Mouse (Mus musculus): ENCODE data around the gene Mtmr12. TPM values are rescaled to one million over a fixed set of nuclear protein-coding genes. Genes with fewer than 3 reads are reported as not detected.

Mtmr12 gene
- polyA plus RNA-seq, 1 experiment from 2014 or later: 24.8 TPM

DNA sequence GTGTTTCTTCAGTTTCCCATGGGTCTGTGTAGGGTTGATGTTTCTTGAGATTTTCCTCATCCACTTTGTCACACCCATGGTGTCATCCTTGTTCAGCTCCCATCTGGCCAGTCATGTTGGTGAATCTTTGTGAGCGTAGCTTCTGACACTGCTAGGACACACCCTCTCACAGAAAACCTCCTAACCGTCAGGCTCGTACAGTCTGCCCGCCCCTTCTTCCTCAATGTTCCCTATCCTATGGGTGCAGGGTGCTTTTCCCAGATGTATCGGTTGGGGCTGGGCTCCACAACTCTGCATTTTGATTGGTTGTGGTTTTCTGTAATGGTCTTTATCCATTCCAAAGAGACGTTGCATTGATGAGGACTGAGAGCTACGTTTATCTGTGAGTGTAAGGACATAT, 85.5 kb downstream of the Mtmr12 start:
- Histone ChIP-seq H3K9ac (ENCODE audit: low read length) (no peak overlapping the region), H3K4me1 (ENCODE audit: control insufficient read depth, insufficient read depth, low read length) (no peaks in the 10 kb centered on the region), H3K27me3 (ENCODE audit: control insufficient read depth, insufficient read depth, low read length) (no peaks in the 10 kb centered on the region), H3K4me2 (ENCODE audit: low read depth, severe bottlenecking) (no peak overlapping the region), H3K36me3 (ENCODE audit: control insufficient read depth, insufficient read depth, low read length) (no peaks in the 10 kb centered on the region), H3K4me3 (ENCODE audit: low read depth, low read length) (no peak overlapping the region), H3K27ac (replicated peaks; ENCODE audit: low read depth, low read length) (no peak overlapping the region), H3K9me3 (ENCODE audit: control insufficient read depth, low read length) (no peaks in the 10 kb centered on the region)
- 81% methylated on average over 7 of the region's 7 CpGs for WGBS
- ATAC-seq (ENCODE audit: insufficient number of reproducible peaks, low FRiP score, low TSS enrichment, low read depth) (no peak), DNase-seq (ENCODE audit: low spot score) (no peak)

DNA sequence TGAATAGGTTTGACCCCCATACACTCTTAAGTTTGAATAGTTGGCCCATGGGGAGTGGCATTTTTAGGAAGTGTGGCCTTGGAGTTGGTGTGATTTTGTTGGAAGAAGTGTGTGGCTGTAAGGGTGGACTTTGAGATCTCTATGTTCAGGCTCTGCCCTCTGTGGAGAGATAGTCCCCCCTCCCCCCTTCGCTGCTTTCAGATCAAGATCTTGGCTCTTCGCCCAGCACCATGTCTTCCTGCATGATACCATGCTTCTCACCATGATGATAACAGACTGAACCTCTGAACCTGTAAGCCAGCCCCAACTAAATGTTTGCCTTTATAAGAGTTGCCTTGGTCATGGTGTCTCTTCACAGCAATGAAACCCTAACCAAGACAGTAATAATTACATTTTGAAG, 86.9 kb downstream of the Mtmr12 start:
- Histone ChIP-seq H3K27ac (replicated peaks; ENCODE audit: low read depth, low read length) (no peak overlapping the region), H3K4me2 (ENCODE audit: low read depth, severe bottlenecking) (no peak overlapping the region), H3K4me1 (ENCODE audit: control insufficient read depth, insufficient read depth, low read length) (no peaks in the 10 kb centered on the region), H3K27me3 (ENCODE audit: control insufficient read depth, insufficient read depth, low read length) (no peaks in the 10 kb centered on the region), H3K36me3 (ENCODE audit: control insufficient read depth, insufficient read depth, low read length) (no peaks in the 10 kb centered on the region), H3K9ac (ENCODE audit: low read length) (no peak overlapping the region), H3K9me3 (ENCODE audit: control insufficient read depth, low read length) (no peaks in the 10 kb centered on the region), H3K4me3 (ENCODE audit: low read depth, low read length) (no peak overlapping the region)
- 91% methylated on average over 2 of the region's 2 CpGs for WGBS
- ATAC-seq (ENCODE audit: insufficient number of reproducible peaks, low FRiP score, low TSS enrichment, low read depth) (no peak), DNase-seq (ENCODE audit: low spot score) (no peak)

DNA sequence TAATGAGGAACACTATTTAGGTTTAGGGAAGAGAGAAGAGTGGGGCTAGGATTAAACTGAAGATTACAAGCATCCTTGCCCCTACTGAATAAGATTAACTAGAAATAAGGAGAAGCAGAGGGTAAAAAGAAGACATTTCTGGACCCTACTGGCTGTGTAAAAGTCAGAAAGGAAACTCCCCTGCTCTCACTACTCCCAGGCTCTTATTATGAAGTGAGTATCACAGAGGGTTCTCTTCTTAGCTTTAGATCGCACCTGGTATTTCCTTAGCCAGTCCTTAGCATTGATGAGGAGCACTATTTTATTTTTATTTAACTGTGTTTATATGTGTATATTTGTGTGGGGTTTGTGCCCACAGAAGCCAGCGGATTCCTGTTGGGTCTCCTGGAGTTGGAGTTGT, 91.4 kb downstream of the Mtmr12 start:
- ATAC-seq (ENCODE audit: insufficient number of reproducible peaks, low FRiP score, low TSS enrichment, low read depth) (no peak), DNase-seq (ENCODE audit: low spot score) (no peak)
- no peak overlapping the region for H3K9ac ChIP-seq (ENCODE audit: low read length)
- no peak overlapping the region for H3K4me2 ChIP-seq (ENCODE audit: low read depth, severe bottlenecking)
- no peak overlapping the region for H3K27ac ChIP-seq (replicated peaks; ENCODE audit: low read depth, low read length)
- 58% methylated on average over 2 of the region's 2 CpGs for WGBS
- no peaks in the 10 kb centered on the region for H3K4me1 ChIP-seq (ENCODE audit: control insufficient read depth, insufficient read depth, low read length)
- H3K4me3 ChIP-seq (ENCODE audit: low read depth, low read length): no peak overlapping the region
- no peaks in the 10 kb centered on the region for H3K9me3 ChIP-seq (ENCODE audit: control insufficient read depth, low read length)
- no peaks in the 10 kb centered on the region for H3K27me3 ChIP-seq (ENCODE audit: control insufficient read depth, insufficient read depth, low read length)
- no peaks in the 10 kb centered on the region for H3K36me3 ChIP-seq (ENCODE audit: control insufficient read depth, insufficient read depth, low read length)

DNA sequence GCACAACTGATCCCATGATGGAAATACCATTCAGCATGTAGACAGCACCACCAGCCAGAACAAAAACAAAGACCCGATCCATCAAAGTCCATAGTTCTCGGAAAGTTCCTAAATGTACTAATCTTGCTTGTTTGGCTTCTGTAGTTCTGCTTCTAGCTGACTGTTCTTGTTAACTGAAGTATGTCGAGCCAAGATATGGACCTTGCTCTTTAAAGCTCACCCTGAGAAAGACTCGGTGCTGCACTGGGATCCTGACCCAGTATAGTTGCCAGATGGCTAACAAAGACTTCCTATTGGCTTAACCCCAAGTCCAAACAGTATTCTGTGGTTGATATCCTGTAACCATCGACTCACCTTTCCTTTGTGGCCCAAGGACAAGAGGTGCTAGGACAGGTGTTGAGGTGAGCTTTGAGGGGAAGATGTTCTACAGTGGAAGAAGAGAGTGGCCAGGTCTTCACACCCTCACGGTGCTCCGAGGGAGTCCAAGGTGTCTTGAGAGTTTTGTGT, 93.5 kb downstream of the Mtmr12 start:
- DNase-seq (ENCODE audit: low spot score) (no peak), ATAC-seq (ENCODE audit: insufficient number of reproducible peaks, low FRiP score, low TSS enrichment, low read depth) (no peak)
- H3K9me3 ChIP-seq (ENCODE audit: control insufficient read depth, low read length): no peaks in the 10 kb centered on the region
- H3K4me1 ChIP-seq (ENCODE audit: control insufficient read depth, insufficient read depth, low read length): no peaks in the 10 kb centered on the region
- no peak overlapping the region for H3K27ac ChIP-seq (replicated peaks; ENCODE audit: low read depth, low read length)
- H3K36me3 ChIP-seq (ENCODE audit: control insufficient read depth, insufficient read depth, low read length): no peaks in the 10 kb centered on the region
- no peak overlapping the region for H3K4me2 ChIP-seq (ENCODE audit: low read depth, severe bottlenecking)
- no peak overlapping the region for H3K4me3 ChIP-seq (ENCODE audit: low read depth, low read length)
- 90% methylated on average over 7 of the region's 7 CpGs for WGBS
- no peak overlapping the region for H3K9ac ChIP-seq (ENCODE audit: low read length)
- no peaks in the 10 kb centered on the region for H3K27me3 ChIP-seq (ENCODE audit: control insufficient read depth, insufficient read depth, low read length)

DNA sequence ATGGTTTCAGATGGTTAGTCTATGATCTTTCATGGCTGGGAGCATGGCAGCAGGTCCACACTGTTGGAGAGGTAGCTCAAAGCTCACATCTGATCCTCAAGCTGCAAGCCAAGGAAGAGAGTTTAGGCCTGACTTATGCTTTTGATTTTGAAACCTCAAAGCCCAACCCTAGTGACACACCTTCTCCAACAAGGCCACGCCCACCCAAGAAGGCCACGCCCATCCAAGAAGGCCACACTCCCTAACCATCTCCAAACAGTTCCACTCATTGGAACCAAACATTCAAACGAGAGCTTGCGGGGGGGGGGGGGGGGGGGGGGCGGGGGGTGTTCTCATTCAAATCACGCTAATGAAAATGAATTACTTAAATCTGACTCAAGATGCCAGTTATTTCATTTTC, 96.9 kb downstream of the Mtmr12 start:
- no peak overlapping the region for H3K4me3 ChIP-seq (ENCODE audit: low read depth, low read length)
- DNase-seq (ENCODE audit: low spot score) (no peak), ATAC-seq (ENCODE audit: insufficient number of reproducible peaks, low FRiP score, low TSS enrichment, low read depth) (no peak)
- H3K36me3 ChIP-seq (ENCODE audit: control insufficient read depth, insufficient read depth, low read length): no peaks in the 10 kb centered on the region
- 77% methylated on average over 4 of the region's 6 CpGs for WGBS
- no peak overlapping the region for H3K9ac ChIP-seq (ENCODE audit: low read length)
- no peaks in the 10 kb centered on the region for H3K27me3 ChIP-seq (ENCODE audit: control insufficient read depth, insufficient read depth, low read length)
- H3K4me2 ChIP-seq (ENCODE audit: low read depth, severe bottlenecking): no peak overlapping the region
- no peaks in the 10 kb centered on the region for H3K9me3 ChIP-seq (ENCODE audit: control insufficient read depth, low read length)
- H3K27ac ChIP-seq (replicated peaks; ENCODE audit: low read depth, low read length): no peak overlapping the region
- no peaks in the 10 kb centered on the region for H3K4me1 ChIP-seq (ENCODE audit: control insufficient read depth, insufficient read depth, low read length)

DNA sequence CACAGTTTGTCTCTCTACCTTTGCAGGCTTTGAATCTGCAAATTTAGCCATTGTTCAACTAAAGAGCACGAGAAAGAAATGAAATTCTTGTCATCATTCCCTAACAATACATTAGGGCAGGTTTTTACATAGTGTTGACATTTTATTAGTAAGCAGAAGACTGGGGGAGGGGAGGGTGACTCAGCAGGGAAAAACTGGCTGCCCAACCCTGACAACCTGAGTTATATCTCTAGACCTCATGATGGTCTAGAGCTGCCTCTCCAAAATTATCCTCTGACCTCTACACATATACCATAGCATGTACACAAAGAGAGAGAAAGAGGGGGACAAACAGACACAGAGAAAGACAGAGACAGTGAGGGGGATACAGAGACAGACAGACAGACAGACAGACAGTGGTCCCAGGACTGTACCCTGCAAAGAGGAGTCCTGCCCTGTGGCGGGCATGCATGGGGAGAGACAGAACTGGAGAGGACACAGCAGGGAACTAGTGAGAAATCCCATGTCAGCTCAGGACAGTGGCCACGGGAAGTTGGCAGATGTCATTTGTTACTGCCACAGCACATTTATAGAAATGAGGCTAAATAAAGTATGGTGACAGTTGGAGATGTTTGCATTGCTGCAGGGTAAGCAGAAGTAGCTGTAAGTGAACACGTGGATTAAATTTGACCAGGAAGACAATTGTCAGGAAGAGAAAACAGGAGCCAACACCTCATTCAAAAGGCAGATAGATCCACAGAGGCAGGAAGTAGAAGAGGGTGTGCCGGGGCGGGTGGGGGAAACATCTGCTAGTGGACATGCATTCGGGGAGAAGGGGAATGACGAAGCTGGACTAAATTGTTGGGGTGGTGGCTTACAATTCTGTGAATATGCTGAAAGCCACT, 101.6 kb downstream of the Mtmr12 start:
- Histone ChIP-seq H3K4me3 (ENCODE audit: low read depth, low read length) (no peak overlapping the region), H3K36me3 (ENCODE audit: control insufficient read depth, insufficient read depth, low read length) (no peaks in the 10 kb centered on the region), H3K4me2 (ENCODE audit: low read depth, severe bottlenecking) (no peak overlapping the region), H3K9me3 (ENCODE audit: control insufficient read depth, low read length) (no peaks in the 10 kb centered on the region), H3K27ac (replicated peaks; ENCODE audit: low read depth, low read length) (no peak overlapping the region), H3K27me3 (ENCODE audit: control insufficient read depth, insufficient read depth, low read length) (no peaks in the 10 kb centered on the region), H3K9ac (ENCODE audit: low read length) (no peak overlapping the region), H3K4me1 (ENCODE audit: control insufficient read depth, insufficient read depth, low read length) (no peaks in the 10 kb centered on the region)
- ATAC-seq (ENCODE audit: insufficient number of reproducible peaks, low FRiP score, low TSS enrichment, low read depth): no peak
- WGBS: 58% methylated on average over 8 of the region's 8 CpGs
- no peak for DNase-seq (ENCODE audit: low spot score)

DNA sequence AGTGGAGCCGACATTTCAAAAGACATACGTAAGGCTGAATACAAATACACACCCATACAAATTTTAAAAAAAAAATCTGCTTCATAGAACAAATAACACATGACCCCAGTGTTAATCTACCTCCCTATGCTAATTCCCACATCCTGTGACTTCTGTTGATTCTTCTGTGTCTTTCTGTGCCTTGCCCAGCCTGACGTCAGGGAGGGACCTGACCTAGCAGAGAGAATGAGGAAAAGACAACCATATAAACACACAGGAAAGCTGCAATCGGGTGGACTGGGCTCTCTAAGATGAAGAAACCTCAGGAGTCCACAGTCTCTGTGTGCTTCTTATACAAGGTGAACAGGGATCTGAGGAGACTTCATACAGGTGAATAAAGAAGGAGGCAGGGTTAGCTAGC, 102.3 kb downstream of the Mtmr12 start:
- H3K4me3 ChIP-seq (ENCODE audit: low read depth, low read length): no peak overlapping the region
- DNase-seq (ENCODE audit: low spot score) (no peak), ATAC-seq (ENCODE audit: insufficient number of reproducible peaks, low FRiP score, low TSS enrichment, low read depth) (no peak)
- H3K4me2 ChIP-seq (ENCODE audit: low read depth, severe bottlenecking): no peak overlapping the region
- WGBS: 88% methylated on average over 4 of the region's 4 CpGs
- H3K27ac ChIP-seq (replicated peaks; ENCODE audit: low read depth, low read length): no peak overlapping the region
- no peaks in the 10 kb centered on the region for H3K36me3 ChIP-seq (ENCODE audit: control insufficient read depth, insufficient read depth, low read length)
- H3K9ac ChIP-seq (ENCODE audit: low read length): no peak overlapping the region
- H3K27me3 ChIP-seq (ENCODE audit: control insufficient read depth, insufficient read depth, low read length): no peaks in the 10 kb centered on the region
- no peaks in the 10 kb centered on the region for H3K4me1 ChIP-seq (ENCODE audit: control insufficient read depth, insufficient read depth, low read length)
- no peaks in the 10 kb centered on the region for H3K9me3 ChIP-seq (ENCODE audit: control insufficient read depth, low read length)

DNA sequence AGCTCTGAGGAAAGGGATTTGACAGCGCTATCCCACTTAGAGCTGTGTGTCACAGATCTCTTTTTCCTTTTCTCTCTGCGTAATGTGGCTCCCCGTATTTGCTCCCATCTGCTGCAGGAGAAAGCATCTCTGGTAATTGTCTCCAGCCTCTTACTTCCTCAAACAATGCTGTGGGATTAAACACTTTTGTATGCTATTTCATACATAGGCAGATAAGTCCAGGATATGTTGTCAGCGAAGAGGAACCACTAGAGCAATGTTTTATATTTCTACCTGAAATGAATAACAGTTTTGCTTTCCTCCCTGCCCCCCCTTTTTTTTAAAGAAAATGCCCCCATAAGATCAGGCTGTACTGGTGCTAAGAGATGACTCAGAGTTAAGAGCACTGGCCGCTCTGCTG, 103.7 kb downstream of the Mtmr12 start:
- H3K9me3 ChIP-seq (ENCODE audit: control insufficient read depth, low read length): no peaks in the 10 kb centered on the region
- ATAC-seq (ENCODE audit: insufficient number of reproducible peaks, low FRiP score, low TSS enrichment, low read depth) (no peak), DNase-seq (ENCODE audit: low spot score) (no peak)
- H3K36me3 ChIP-seq (ENCODE audit: control insufficient read depth, insufficient read depth, low read length): no peaks in the 10 kb centered on the region
- no peaks in the 10 kb centered on the region for H3K4me1 ChIP-seq (ENCODE audit: control insufficient read depth, insufficient read depth, low read length)
- 90% methylated on average over 5 of the region's 5 CpGs for WGBS
- H3K27me3 ChIP-seq (ENCODE audit: control insufficient read depth, insufficient read depth, low read length): no peaks in the 10 kb centered on the region
- H3K27ac ChIP-seq (replicated peaks; ENCODE audit: low read depth, low read length): no peak overlapping the region
- no peak overlapping the region for H3K4me3 ChIP-seq (ENCODE audit: low read depth, low read length)
- H3K4me2 ChIP-seq (ENCODE audit: low read depth, severe bottlenecking): no peak overlapping the region
- no peak overlapping the region for H3K9ac ChIP-seq (ENCODE audit: low read length)

DNA sequence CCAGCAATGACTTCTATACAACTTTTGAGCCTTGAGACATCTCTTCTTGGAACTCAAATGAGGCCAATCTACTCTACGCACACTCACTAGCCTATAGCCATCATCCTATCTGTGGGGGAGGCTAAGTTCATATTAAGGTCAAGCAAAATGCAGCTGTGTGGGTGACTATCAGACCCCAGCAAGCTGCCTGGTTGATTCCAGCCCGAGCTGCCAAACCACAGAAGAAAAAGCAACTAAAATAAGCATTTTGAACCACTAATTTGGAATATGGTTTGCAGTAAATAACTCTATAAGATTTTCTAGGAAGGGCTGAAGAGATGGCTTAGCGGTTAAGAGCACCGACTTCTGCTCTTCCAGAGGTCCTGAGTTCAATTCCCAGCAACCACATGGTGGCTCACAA, 105.8 kb downstream of the Mtmr12 start:
- WGBS: 91% methylated on average over 4 of the region's 4 CpGs
- no peak overlapping the region for H3K4me3 ChIP-seq (ENCODE audit: low read depth, low read length)

More for the DNA sequence above, 105.8 kb downstream of the Mtmr12 start:
- ATAC-seq (ENCODE audit: insufficient number of reproducible peaks, low FRiP score, low TSS enrichment, low read depth) (no peak), DNase-seq (ENCODE audit: low spot score) (no peak)
- H3K4me1 ChIP-seq (ENCODE audit: control insufficient read depth, insufficient read depth, low read length): no peaks in the 10 kb centered on the region
- no peak overlapping the region for H3K9ac ChIP-seq (ENCODE audit: low read length)
- H3K9me3 ChIP-seq (ENCODE audit: control insufficient read depth, low read length): no peaks in the 10 kb centered on the region
- no peaks in the 10 kb centered on the region for H3K27me3 ChIP-seq (ENCODE audit: control insufficient read depth, insufficient read depth, low read length)
- no peak overlapping the region for H3K27ac ChIP-seq (replicated peaks; ENCODE audit: low read depth, low read length)
- H3K4me2 ChIP-seq (ENCODE audit: low read depth, severe bottlenecking): no peak overlapping the region
- no peaks in the 10 kb centered on the region for H3K36me3 ChIP-seq (ENCODE audit: control insufficient read depth, insufficient read depth, low read length)
